Mouse (Mus musculus): ENCODE data around the gene Olfr1489. TPM values are rescaled to one million over a fixed set of nuclear protein-coding genes. Genes with fewer than 3 reads are reported as not detected.
"Not testable (repeated sequence)": the region's sequence is repeated elsewhere in the genome, so short reads cannot be mapped to it uniquely, and the experiment has no call there.

Olfr1489 gene
- polyA plus RNA-seq (2015; fragmentation: Nextera tagmentation; extraction: Ambion mirVana): not detected in 2 replicates

GRCm38 (mm10) chr19:13631321-13631720, at the start of gene Olfr1489:
Olfr1489 (plus strand) TSS chr19:13631621.
- Histone ChIP-seq H3K27ac (replicated peaks) (no peak within 1 kb of the TSS), H3K36me3 (replicated peaks) (no peaks in the 10 kb centered on the region), H3K9ac (no peak within 1 kb of the TSS), H3K9me3 (replicated peaks) (no peaks in the 10 kb centered on the region), H3K4me3 (replicated peaks) (no peak within 1 kb of the TSS), H3K27me3 (no peaks in the 10 kb centered on the region), H3K4me1 (replicated peaks) (no peaks in the 10 kb centered on the region), H3K4me2 (no peak within 1 kb of the TSS)
- WGBS (ENCODE audit: insufficient replicate concordance): 60% methylated on average over 1 of the region's 1 CpGs
- no peak for ATAC-seq (ENCODE audit: insufficient read depth)

GRCm38 (mm10) chr19:13583211-13583610, 48.2 kb upstream of the Olfr1489 start, which contains the start of gene Olfr1484:
Olfr1484 (plus strand) TSS chr19:13583511.
- Histone ChIP-seq H3K27ac (replicated peaks) (no peak within 1 kb of the TSS), H3K9ac (no peak within 1 kb of the TSS), H3K4me2 (no peak within 1 kb of the TSS), H3K9me3 (replicated peaks) (no peaks in the 10 kb centered on the region), H3K4me3 (replicated peaks) (no peak within 1 kb of the TSS), H3K36me3 (replicated peaks) (no peaks in the 10 kb centered on the region), H3K27me3 (no peaks in the 10 kb centered on the region), H3K4me1 (replicated peaks) (no peaks in the 10 kb centered on the region)
- no peak for ATAC-seq (ENCODE audit: insufficient read depth)
- 73% methylated on average over 1 of the region's 1 CpGs for WGBS (ENCODE audit: insufficient replicate concordance)

- not testable (repeated sequence) for H3K4me1 ChIP-seq (replicated peaks); H3K27me3 ChIP-seq; H3K27ac ChIP-seq (replicated peaks); H3K36me3 ChIP-seq (replicated peaks); H3K9ac ChIP-seq; H3K9me3 ChIP-seq (replicated peaks); H3K4me3 ChIP-seq (replicated peaks); ATAC-seq (ENCODE audit: insufficient read depth); H3K4me2 ChIP-seq
- 75% methylated on average over 2 of the region's 2 CpGs for WGBS (ENCODE audit: insufficient replicate concordance)
Measured at GRCm38 (mm10) chr19:13617075-13617474, 14.3 kb upstream of the Olfr1489 start, which contains the start of gene Olfr1487. Olfr1487 (plus strand) TSS chr19:13617375.

- no peaks in the 10 kb centered on the region for H3K27me3 ChIP-seq
- no peaks in the 10 kb centered on the region for H3K4me1 ChIP-seq (replicated peaks)
- H3K9ac ChIP-seq: no peak within 1 kb of the TSS
- H3K27ac ChIP-seq (replicated peaks): no peak within 1 kb of the TSS
- WGBS (ENCODE audit: insufficient replicate concordance): 40% methylated on average over 1 of the region's 1 CpGs
- ATAC-seq (ENCODE audit: insufficient read depth): no peak
- H3K4me2 ChIP-seq: no peak within 1 kb of the TSS
- no peak within 1 kb of the TSS for H3K4me3 ChIP-seq (replicated peaks)
- no peaks in the 10 kb centered on the region for H3K9me3 ChIP-seq (replicated peaks)
- no peaks in the 10 kb centered on the region for H3K36me3 ChIP-seq (replicated peaks)
Measured at GRCm38 (mm10) chr19:13650791-13651190, 19.4 kb downstream of the Olfr1489 start, which contains the start of gene Olfr1490. Olfr1490 (plus strand) TSS chr19:13651091.

Small RNAs within 50 kb of the gene (microRNA-seq; reads per million reads assigned to microRNA genes)
- not detected for gene Gm22323
- gene Gm23931: not detected

Other genes with a start within 250 kb of the Olfr1489 start
- gene Olfr1469, start 223.8 kb upstream of the Olfr1489 start, polyA plus RNA-seq (2015; fragmentation: Nextera tagmentation; extraction: Ambion mirVana): not detected in 2 replicates
- not detected in 2 replicates for gene Olfr1471, start 188.2 kb upstream of the Olfr1489 start, polyA plus RNA-seq (2015; fragmentation: Nextera tagmentation; extraction: Ambion mirVana)
- gene Olfr1472, start 175.5 kb upstream of the Olfr1489 start, polyA plus RNA-seq (2015; fragmentation: Nextera tagmentation; extraction: Ambion mirVana): not detected in 2 replicates
- not detected in 2 replicates for gene Olfr1474, start 162.1 kb upstream of the Olfr1489 start, polyA plus RNA-seq (2015; fragmentation: Nextera tagmentation; extraction: Ambion mirVana)
- not detected in 2 replicates for gene Olfr1475, start 151.4 kb upstream of the Olfr1489 start, polyA plus RNA-seq (2015; fragmentation: Nextera tagmentation; extraction: Ambion mirVana)
- gene Olfr1477, start 131.1 kb upstream of the Olfr1489 start, polyA plus RNA-seq (2015; fragmentation: Nextera tagmentation; extraction: Ambion mirVana): not detected in 2 replicates
- not detected in 2 replicates for gene Olfr1480, start 103.7 kb upstream of the Olfr1489 start, polyA plus RNA-seq (2015; fragmentation: Nextera tagmentation; extraction: Ambion mirVana)
- gene Olfr1484, start 48.1 kb upstream of the Olfr1489 start, polyA plus RNA-seq (2015; fragmentation: Nextera tagmentation; extraction: Ambion mirVana): not detected in 2 replicates
- gene Olfr1487, start 14.2 kb upstream of the Olfr1489 start, polyA plus RNA-seq (2015; fragmentation: Nextera tagmentation; extraction: Ambion mirVana): not detected in 2 replicates
- gene Olfr1490, start 19.5 kb downstream of the Olfr1489 start, polyA plus RNA-seq (2015; fragmentation: Nextera tagmentation; extraction: Ambion mirVana): not detected in 2 replicates
- gene Olfr1491, start 65.6 kb downstream of the Olfr1489 start, polyA plus RNA-seq (2015; fragmentation: Nextera tagmentation; extraction: Ambion mirVana): not detected in 2 replicates
- gene Olfr1493-ps1, start 91.7 kb downstream of the Olfr1489 start, polyA plus RNA-seq (2015; fragmentation: Nextera tagmentation; extraction: Ambion mirVana): not detected in 2 replicates
- not detected in 2 replicates for gene Olfr1494, start 108.1 kb downstream of the Olfr1489 start, polyA plus RNA-seq (2015; fragmentation: Nextera tagmentation; extraction: Ambion mirVana)
- not detected in 2 replicates for gene Olfr1495, start 133.0 kb downstream of the Olfr1489 start, polyA plus RNA-seq (2015; fragmentation: Nextera tagmentation; extraction: Ambion mirVana)
- gene Olfr1496, start 146.3 kb downstream of the Olfr1489 start, polyA plus RNA-seq (2015; fragmentation: Nextera tagmentation; extraction: Ambion mirVana): not detected in 2 replicates
- gene Olfr1497, start 166.6 kb downstream of the Olfr1489 start, polyA plus RNA-seq (2015; fragmentation: Nextera tagmentation; extraction: Ambion mirVana): not detected in 2 replicates
- gene Olfr1499, start 187.8 kb downstream of the Olfr1489 start, polyA plus RNA-seq (2015; fragmentation: Nextera tagmentation; extraction: Ambion mirVana): not detected in 2 replicates
- gene Olfr1500, start 198.9 kb downstream of the Olfr1489 start, polyA plus RNA-seq (2015; fragmentation: Nextera tagmentation; extraction: Ambion mirVana): not detected in 2 replicates
- not detected in 2 replicates for gene Olfr1501, start 219.1 kb downstream of the Olfr1489 start, polyA plus RNA-seq (2015; fragmentation: Nextera tagmentation; extraction: Ambion mirVana)
- not detected in 2 replicates for gene Olfr1502, start 230.2 kb downstream of the Olfr1489 start, polyA plus RNA-seq (2015; fragmentation: Nextera tagmentation; extraction: Ambion mirVana)

Measured in liver, embryonic 15.5 days (tissue).